Mouse (Mus musculus) hindbrain, embryonic 16.5 days (tissue): Measurements from ENCODE around the gene Mcm8. TPM values are rescaled to one million over a fixed set of nuclear protein-coding genes. Genes with fewer than 3 reads are reported as not detected.

Experiments
- ATAC-seq: fragments of 200-750 bp; cut with Nextera tagmentation; 2 replicates; pipeline ENCODE4 v1.8.0; 2017; ENCODE audit warnings: moderate TSS enrichment, moderate library complexity
- H3K27ac ChIP-seq: fragments of 300-500 bp; sonication (generic); 2 replicates; pipeline ENCODE4 v1.5.1; 2014; ENCODE audit warnings: low read depth, mild to moderate bottlenecking, control low read depth, low read length, moderate library complexity
- H3K27me3 ChIP-seq: fragments of 300-500 bp; sonication (generic); replicated peaks from 2 replicates; pipeline ENCODE4 v1.6.1; 2014; ENCODE audit warnings: low read length; ENCODE audit not compliant: control insufficient read depth, insufficient read depth
- H3K36me3 ChIP-seq: fragments of 300-500 bp; sonication (generic); 2 replicates; pipeline ENCODE4 v1.6.1; 2014; ENCODE audit warnings: mild to moderate bottlenecking, low read length, moderate library complexity, mixed read lengths; ENCODE audit not compliant: control insufficient read depth, insufficient read depth
- H3K4me1 ChIP-seq: fragments of 300-500 bp; sonication (generic); 2 replicates; pipeline ENCODE4 v1.6.1; 2014; ENCODE audit warnings: low read depth, low read length; ENCODE audit not compliant: control insufficient read depth, insufficient read depth
- H3K4me2 ChIP-seq: fragments of 300-500 bp; sonication (generic); 2 replicates; pipeline ENCODE4 v1.6.1; 2014; ENCODE audit warnings: mild to moderate bottlenecking, low read length, control low read depth, moderate library complexity
- H3K4me3 ChIP-seq: fragments of 300-500 bp; sonication (generic); 2 replicates; pipeline ENCODE4 v1.5.1; 2014; ENCODE audit warnings: mild to moderate bottlenecking, low read length, control low read depth, moderate library complexity
- H3K9ac ChIP-seq: fragments of 300-500 bp; sonication (generic); 2 replicates; pipeline ENCODE4 v1.6.1; 2014; ENCODE audit warnings: low read depth, mild to moderate bottlenecking, control low read depth, low read length, moderate library complexity
- H3K9me3 ChIP-seq: fragments of 300-500 bp; sonication (generic); 2 replicates; pipeline ENCODE4 v1.6.1; 2014; ENCODE audit warnings: mild to moderate bottlenecking, low read length, moderate library complexity; ENCODE audit not compliant: control insufficient read depth
- WGBS: fragments of 180-500 bp; shearing (Covaris S2); extraction: QIAGEN DNeasy Blood & Tissue Kit; methylation state at CpG from one replicate; pipeline ENCODE4 v1.1.7; 2014; 5-methylcytosine and 5-hydroxymethylcytosine counted together
- polyA plus RNA-seq: library from polyadenylated mRNA; unstranded; fragments of >200 nt; fragmentation: Nextera tagmentation; extraction: Ambion mirVana; gene quantifications from 2 replicates; pipeline ENCODE4 v1.2.1, GENCODE M21; 2015

Gene Mcm8
- polyA plus RNA-seq, 1 experiment from 2014 or later, result 4.5 TPM

GRCm38 (mm10) chr2:132863325-132863724 is 47.4 kb downstream of the Mcm8 start:
- no peaks in the 10 kb centered on the region for H3K9me3 ChIP-seq
- no peaks in the 10 kb centered on the region for H3K27me3 ChIP-seq
- H3K4me1 ChIP-seq, result no peaks in the 10 kb centered on the region
- no peak overlapping the region for H3K4me3 ChIP-seq
- H3K27ac ChIP-seq, result no peak overlapping the region
- no peak for ATAC-seq
- peaks cover 6% of the 10 kb centered on the region for H3K36me3 ChIP-seq
- 96% methylated on average over 2 of the region's 2 CpGs for WGBS
- no peak overlapping the region for H3K9ac ChIP-seq
- no peak overlapping the region for H3K4me2 ChIP-seq

- WGBS, result 78% methylated on average over 5 of the region's 5 CpGs
- H3K9ac ChIP-seq, result no peak overlapping the region
- H3K9me3 ChIP-seq, result no peaks in the 10 kb centered on the region
- H3K36me3 ChIP-seq, result peaks cover 6% of the 10 kb centered on the region
- no peak for ATAC-seq
- H3K27me3 ChIP-seq, result no peaks in the 10 kb centered on the region
- no peak overlapping the region for H3K27ac ChIP-seq
- H3K4me1 ChIP-seq, result no peaks in the 10 kb centered on the region
- no peak overlapping the region for H3K4me3 ChIP-seq
- no peak overlapping the region for H3K4me2 ChIP-seq
These were observed 51.6 kb downstream of the Mcm8 start for GRCm38 (mm10) chr2:132867521-132867920.

- peaks cover 6% of the 10 kb centered on the region for H3K36me3 ChIP-seq
- H3K4me3 ChIP-seq, result no peak overlapping the region
- H3K9ac ChIP-seq, result no peak overlapping the region
- ATAC-seq, result no peak
- H3K4me1 ChIP-seq, result no peaks in the 10 kb centered on the region
- no peaks in the 10 kb centered on the region for H3K27me3 ChIP-seq
- H3K4me2 ChIP-seq, result no peak overlapping the region
- 92% methylated on average over 5 of the region's 5 CpGs for WGBS
- H3K27ac ChIP-seq, result no peak overlapping the region
- H3K9me3 ChIP-seq, result no peaks in the 10 kb centered on the region
These were observed 53.7 kb downstream of the Mcm8 start for GRCm38 (mm10) chr2:132869682-132870081.

- Histone ChIP-seq H3K9ac (no peak overlapping the region), H3K27me3 (no peaks in the 10 kb centered on the region), H3K4me3 (no peak overlapping the region), H3K9me3 (no peaks in the 10 kb centered on the region), H3K27ac (no peak overlapping the region), H3K36me3 (peaks cover 6% of the 10 kb centered on the region), H3K4me2 (no peak overlapping the region), H3K4me1 (no peaks in the 10 kb centered on the region)
- WGBS, result 83% methylated on average over 4 of the region's 4 CpGs
- no peak for ATAC-seq
These were observed 54.3 kb downstream of the Mcm8 start for GRCm38 (mm10) chr2:132870286-132870685.

GRCm38 (mm10) chr2:132871663-132872062 is 55.7 kb downstream of the Mcm8 start:
- Histone ChIP-seq H3K4me2 (no peak overlapping the region), H3K36me3 (peaks cover 6% of the 10 kb centered on the region), H3K9ac (no peak overlapping the region), H3K9me3 (no peaks in the 10 kb centered on the region), H3K4me1 (no peaks in the 10 kb centered on the region), H3K27ac (no peak overlapping the region), H3K27me3 (no peaks in the 10 kb centered on the region), H3K4me3 (no peak overlapping the region)
- no peak for ATAC-seq
- WGBS, result 82% methylated on average over 3 of the region's 3 CpGs

GRCm38 (mm10) chr2:132873657-132874326 is 57.9 kb downstream of the Mcm8 start:
- H3K4me3 ChIP-seq, result no peak overlapping the region
- H3K36me3 ChIP-seq, result no peaks in the 10 kb centered on the region
- no peak overlapping the region for H3K4me2 ChIP-seq
- no peaks in the 10 kb centered on the region for H3K4me1 ChIP-seq
- no peak overlapping the region for H3K27ac ChIP-seq
- WGBS, result 77% methylated on average over 10 of the region's 10 CpGs
- ATAC-seq, result no peak
- H3K27me3 ChIP-seq, result peaks cover 6% of the 10 kb centered on the region; the same call in 1 of the 2 replicates
- no peak overlapping the region for H3K9ac ChIP-seq
- no peaks in the 10 kb centered on the region for H3K9me3 ChIP-seq

GRCm38 (mm10) chr2:132876991-132877390 is 61.0 kb downstream of the Mcm8 start:
- no peak overlapping the region for H3K4me2 ChIP-seq
- no peaks in the 10 kb centered on the region for H3K36me3 ChIP-seq
- H3K27me3 ChIP-seq, result peaks cover 19% of the 10 kb centered on the region
- ATAC-seq, result no peak
- WGBS, result 79% methylated on average over 1 of the region's 1 CpGs
- H3K9ac ChIP-seq, result no peak overlapping the region
- H3K27ac ChIP-seq, result no peak overlapping the region
- H3K9me3 ChIP-seq, result no peaks in the 10 kb centered on the region
- no peak overlapping the region for H3K4me3 ChIP-seq
- H3K4me1 ChIP-seq, result peaks cover 7% of the 10 kb centered on the region; the same call in 1 of the 2 replicates

- Histone ChIP-seq H3K9ac (peak overlapping the region; percentile 45), H3K4me1 (peaks cover 7% of the 10 kb centered on the region; the same call in 1 of the 2 replicates), H3K27me3 (peaks cover 19% of the 10 kb centered on the region), H3K9me3 (no peaks in the 10 kb centered on the region), H3K4me2 (peak overlapping the region; percentile 67), H3K4me3 (peak overlapping the region; percentile 45), H3K36me3 (no peaks in the 10 kb centered on the region), H3K27ac (no peak overlapping the region)
- under 1% methylated on average over 55 of the region's 58 CpGs for WGBS
- ATAC-seq, result peak; percentile 88
These were observed 63.5 kb downstream of the Mcm8 start for GRCm38 (mm10) chr2:132879261-132880044.

- peak within 1 kb of the TSS; percentile 45 for H3K9ac ChIP-seq
- ATAC-seq, result no peak
- no peak within 1 kb of the TSS for H3K27ac ChIP-seq
- 9% methylated on average over 12 of the region's 12 CpGs for WGBS
- H3K9me3 ChIP-seq, result no peaks in the 10 kb centered on the region
- no peaks in the 10 kb centered on the region for H3K36me3 ChIP-seq
- H3K4me2 ChIP-seq, result peak within 1 kb of the TSS; percentile 67
- peaks cover 7% of the 10 kb centered on the region; the same call in 1 of the 2 replicates for H3K4me1 ChIP-seq
- peak within 1 kb of the TSS; percentile 45 for H3K4me3 ChIP-seq
- peaks cover 19% of the 10 kb centered on the region for H3K27me3 ChIP-seq
These were observed 65.1 kb downstream of the Mcm8 start, which contains the start of gene Lrrn4 for GRCm38 (mm10) chr2:132880844-132881645. Lrrn4 (minus strand) TSS chr2:132880891.
